Mouse (Mus musculus) small intestine, adult 2 months (tissue): ENCODE measurements around the gene Tmem220. TPM values are rescaled to one million over a fixed set of nuclear protein-coding genes. Genes with fewer than 3 reads are reported as not detected.

Experiments
- H3K27ac ChIP-seq: fragments of 200-500 bp; 2 replicates; pipeline ENCODE4 v1.5.1; 2012; ENCODE audit warnings: low read depth, low read length, control low read depth, inconsistent platforms; ENCODE audit not compliant: insufficient read depth
- H3K27me3 ChIP-seq: fragments of 200-500 bp; 2 replicates; pipeline ENCODE4 v1.6.1; 2012; ENCODE audit warnings: mild to moderate bottlenecking, moderate library complexity, low read length, inconsistent platforms; ENCODE audit not compliant: control insufficient read depth, insufficient read depth
- H3K36me3 ChIP-seq: fragments of 200-500 bp; 2 replicates; pipeline ENCODE4 v1.6.1; 2012; ENCODE audit warnings: mild to moderate bottlenecking, low read length, control low read depth, inconsistent platforms; ENCODE audit not compliant: control insufficient read depth, insufficient read depth
- H3K4me1 ChIP-seq: fragments of 200-500 bp; 2 replicates; pipeline ENCODE4 v1.6.1; 2012; ENCODE audit warnings: low read length, inconsistent platforms, mixed read lengths; ENCODE audit not compliant: control insufficient read depth, insufficient read depth, insufficient read length
- H3K4me3 ChIP-seq: fragments of 200-500 bp; 2 replicates; pipeline ENCODE4 v1.5.1; 2012; ENCODE audit warnings: low read depth, mild to moderate bottlenecking, control low read depth, inconsistent platforms, low read length, moderate library complexity
- CTCF ChIP-seq: fragments of 200-500 bp; IDR thresholded peaks from 2 replicates; pipeline ENCODE4 v1.5.1; 2012; ENCODE audit warnings: low read depth, mild to moderate bottlenecking, control low read depth, inconsistent platforms, low read length, moderate library complexity, mixed read lengths; ENCODE audit not compliant: insufficient replicate concordance, insufficient read length; ENCODE audit errors: extremely low read depth
- POLR2A ChIP-seq: fragments of 200-500 bp; IDR thresholded peaks from 2 replicates; pipeline ENCODE4 v1.6.1; 2012; ENCODE audit warnings: low read depth, mild to moderate bottlenecking, control low read depth, inconsistent platforms, low read length, moderate library complexity
- WGBS: fragments of 180-500 bp; shearing (Covaris S2); methylation state at CpG from one replicate; pipeline ENCODE4 v1.1.7; 2018; 5-methylcytosine and 5-hydroxymethylcytosine counted together
- polyA plus RNA-seq: library from polyadenylated mRNA; depleted of rRNA; stranded (reverse); fragments of >200 nt; gene quantifications from 2 replicates; pipeline ENCODE4 v1.2.3, GENCODE M21; 2012

The Tmem220 gene
- polyA plus RNA-seq, 1 experiment = 3.6 TPM

- Histone ChIP-seq H3K27ac (no peak overlapping the region), H3K4me1 (no peaks in the 10 kb centered on the region; the same call in 1 of the 2 replicates), H3K4me3 (no peak overlapping the region), H3K36me3 (peaks cover 43% of the 10 kb centered on the region), H3K27me3 (no peaks in the 10 kb centered on the region)
- WGBS = 75% methylated on average over 8 of the region's 8 CpGs
- TF ChIP-seq CTCF (no peak), POLR2A (no peak)
Observed at GRCm38 (mm10) chr11:67054754-67055365, 29.9 kb downstream of the Tmem220 start.

GRCm38 (mm10) chr11:67061311-67061710 is 36.4 kb downstream of the Tmem220 start:
- Histone ChIP-seq H3K36me3 (peaks cover 72% of the 10 kb centered on the region), H3K27me3 (no peaks in the 10 kb centered on the region), H3K4me3 (no peak overlapping the region), H3K27ac (no peak overlapping the region), H3K4me1 (no peaks in the 10 kb centered on the region)
- 95% methylated on average over 2 of the region's 2 CpGs for WGBS
- TF ChIP-seq POLR2A (no peak), CTCF (no peak)

GRCm38 (mm10) chr11:67062726-67063125 is 37.8 kb downstream of the Tmem220 start:
- TF ChIP-seq POLR2A (no peak), CTCF (no peak)
- Histone ChIP-seq H3K36me3 (peaks cover 66% of the 10 kb centered on the region), H3K27me3 (no peaks in the 10 kb centered on the region), H3K4me1 (no peaks in the 10 kb centered on the region), H3K27ac (no peak overlapping the region), H3K4me3 (no peak overlapping the region)
- 87% methylated on average over 3 of the region's 3 CpGs for WGBS

GRCm38 (mm10) chr11:67067741-67068140 is 42.8 kb downstream of the Tmem220 start:
- Histone ChIP-seq H3K4me1 (peaks cover 7% of the 10 kb centered on the region), H3K27ac (no peak overlapping the region), H3K27me3 (no peaks in the 10 kb centered on the region), H3K36me3 (peaks cover 33% of the 10 kb centered on the region), H3K4me3 (no peak overlapping the region)
- WGBS = 85% methylated on average over 3 of the region's 3 CpGs
- TF ChIP-seq POLR2A (no peak), CTCF (no peak)

GRCm38 (mm10) chr11:67072615-67073130 is 47.7 kb downstream of the Tmem220 start:
- no peak for TF ChIP-seq POLR2A
- TF ChIP-seq CTCF = no peak
- no peak overlapping the region for H3K4me3 ChIP-seq
- 82% methylated on average over 15 of the region's 15 CpGs for WGBS
- peaks cover 7% of the 10 kb centered on the region for H3K4me1 ChIP-seq
- peak overlapping the region; percentile 49; the same call in 1 of the 2 replicates for H3K27ac ChIP-seq
- H3K27me3 ChIP-seq = no peaks in the 10 kb centered on the region
- no peaks in the 10 kb centered on the region for H3K36me3 ChIP-seq

GRCm38 (mm10) chr11:67075036-67075435 is 50.1 kb downstream of the Tmem220 start:
- Histone ChIP-seq H3K4me3 (no peak overlapping the region), H3K4me1 (peaks cover 7% of the 10 kb centered on the region), H3K27me3 (no peaks in the 10 kb centered on the region), H3K27ac (no peak overlapping the region), H3K36me3 (no peaks in the 10 kb centered on the region)
- 33% methylated on average over 3 of the region's 3 CpGs for WGBS
- TF ChIP-seq CTCF (no peak), POLR2A (no peak)

- TF ChIP-seq CTCF (no peak), POLR2A (no peak)
- Histone ChIP-seq H3K27ac (no peak overlapping the region), H3K4me3 (no peak overlapping the region), H3K36me3 (no peaks in the 10 kb centered on the region), H3K27me3 (no peaks in the 10 kb centered on the region), H3K4me1 (peaks cover 6% of the 10 kb centered on the region)
- 80% methylated on average over 5 of the region's 5 CpGs for WGBS
Observed at GRCm38 (mm10) chr11:67076781-67077180, 51.8 kb downstream of the Tmem220 start.
